Mouse (Mus musculus) T-cell, adult 2 months (primary cell): Measurements from ENCODE around the gene Pde4d.

Experiments used
- DNase-seq: peaks from one replicate; pipeline ENCODE4 v3.0.0; 2022; ENCODE audit warnings: low spot score

Pde4d gene

DNA sequence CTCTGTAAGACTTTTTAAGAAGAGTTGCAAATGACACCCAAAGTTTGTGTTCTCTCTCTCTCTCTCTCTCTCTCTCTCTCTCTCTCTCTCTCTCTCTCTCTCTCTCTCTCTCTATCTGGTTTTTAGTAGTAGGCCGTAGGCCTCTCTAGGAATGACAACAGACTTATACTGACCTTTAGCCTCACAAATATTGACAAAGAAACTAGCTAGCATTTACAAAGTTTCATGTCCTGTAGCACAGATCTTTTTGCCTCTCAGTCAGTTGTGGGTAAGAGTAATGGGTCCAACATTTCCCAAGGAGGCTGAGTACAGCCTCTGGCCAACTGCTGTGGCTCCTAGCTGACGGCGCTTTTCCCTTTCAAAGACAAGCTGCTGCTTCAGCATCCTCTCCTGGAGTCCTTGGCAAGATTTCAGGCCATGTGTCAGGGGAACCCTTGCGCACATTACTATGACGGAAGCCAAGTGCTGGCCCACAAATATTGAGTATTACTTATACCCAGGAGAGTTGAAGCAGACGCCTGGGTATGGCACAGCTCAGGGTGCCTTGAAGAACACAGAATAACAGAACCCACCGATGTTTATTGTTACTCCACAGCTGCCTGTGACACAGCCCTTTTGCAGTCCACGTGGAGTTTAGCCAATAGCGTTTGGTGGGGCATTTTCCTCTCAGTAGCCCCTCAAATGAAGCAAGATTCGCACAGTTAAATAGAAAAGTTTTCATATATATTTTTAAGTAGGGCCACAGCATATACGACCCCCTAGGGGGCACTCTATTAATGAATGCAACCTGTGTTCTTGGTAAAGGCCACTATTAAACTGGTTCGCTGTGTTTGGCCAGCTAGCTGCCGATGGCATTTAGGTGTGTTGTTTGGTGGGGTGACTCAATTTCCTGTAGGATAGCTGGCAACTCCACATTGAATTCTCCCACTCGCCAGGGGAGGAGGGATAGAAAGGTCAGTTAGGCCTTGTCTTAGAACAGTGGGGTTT, 1450.0 kb downstream of the Pde4d start:
- DNase-seq: no peak

DNA sequence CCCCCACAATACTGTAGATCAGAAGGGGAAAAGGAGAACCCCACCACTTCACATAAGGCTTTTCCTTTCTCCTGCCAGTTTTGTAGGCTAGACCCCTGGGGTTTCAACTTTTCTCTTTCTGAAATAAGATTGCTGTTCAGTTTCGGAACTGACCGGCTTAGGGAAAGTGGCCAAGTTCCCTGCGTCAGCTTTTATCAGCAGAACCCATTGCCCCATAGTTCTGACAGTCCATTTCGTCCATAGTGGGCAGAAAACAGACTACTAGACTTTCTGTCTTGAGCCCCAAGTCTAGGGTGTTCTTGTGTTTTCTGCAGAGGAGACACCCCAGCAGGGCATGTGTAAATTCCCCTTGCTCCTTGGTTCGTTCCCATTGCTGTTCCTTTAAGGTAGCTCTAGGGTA, 1452.1 kb downstream of the Pde4d start:
- no peak for DNase-seq

DNA sequence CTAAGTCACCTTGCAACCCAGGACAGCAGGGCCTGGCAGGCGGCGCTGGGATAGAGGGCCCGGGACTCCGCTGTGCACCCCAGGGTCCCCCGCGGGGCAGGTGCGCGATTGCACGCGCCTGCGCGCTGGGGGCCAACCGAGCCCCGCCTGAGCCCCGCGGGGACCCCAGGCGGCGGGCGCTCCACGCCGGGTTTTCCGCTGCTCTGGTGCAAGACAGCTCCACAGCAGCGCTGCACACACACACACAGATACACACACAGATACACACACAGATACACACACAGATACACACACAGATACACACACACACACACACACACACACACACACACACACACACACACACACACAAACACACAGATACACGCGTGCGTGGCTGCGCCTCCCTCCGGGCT, 1452.7 kb downstream of the Pde4d start:
- DNase-seq: peak; percentile 86

DNA sequence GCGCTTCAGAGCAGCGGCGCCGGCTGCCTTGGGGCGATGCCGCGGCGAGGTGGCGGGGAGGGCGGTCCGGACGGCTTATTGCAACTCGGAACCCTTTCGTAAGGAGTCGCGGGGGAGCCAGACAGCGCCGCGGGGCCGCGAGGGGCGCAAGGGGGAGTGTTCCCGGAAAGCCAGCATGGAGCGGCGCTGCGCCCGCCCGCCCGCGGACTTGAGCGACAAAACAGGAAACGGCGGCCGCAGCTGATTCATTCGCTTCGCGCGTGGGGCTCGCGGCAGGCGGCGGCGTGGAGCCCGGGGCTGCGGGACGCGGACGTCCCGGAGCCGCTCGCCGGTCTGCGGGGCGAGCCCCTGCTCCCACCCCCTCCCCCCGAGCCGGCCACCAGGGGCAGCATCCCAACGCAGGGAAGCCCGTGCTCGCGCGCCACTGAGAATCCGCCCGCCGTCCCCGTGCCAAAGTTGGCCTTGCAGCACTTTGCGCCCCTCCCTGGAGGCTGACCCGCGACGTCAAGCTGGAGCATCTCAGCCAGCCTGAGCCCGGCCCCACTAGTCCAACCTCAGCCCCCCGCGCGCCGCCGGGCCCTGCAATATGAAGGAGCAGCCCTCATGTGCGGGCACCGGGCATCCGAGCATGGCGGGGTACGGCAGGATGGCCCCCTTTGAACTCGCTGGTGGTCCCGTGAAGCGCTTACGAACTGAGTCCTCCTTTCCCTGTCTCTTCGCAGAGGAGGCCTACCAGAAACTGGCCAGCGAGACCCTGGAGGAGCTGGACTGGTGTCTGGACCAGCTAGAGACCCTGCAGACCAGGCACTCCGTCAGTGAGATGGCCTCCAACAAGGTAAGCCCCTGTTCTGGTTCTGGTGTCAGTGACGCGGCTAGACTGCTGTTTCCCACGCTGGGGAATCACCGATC, 1453.4 kb downstream of the Pde4d start:
- peak; percentile 91 for DNase-seq

DNA sequence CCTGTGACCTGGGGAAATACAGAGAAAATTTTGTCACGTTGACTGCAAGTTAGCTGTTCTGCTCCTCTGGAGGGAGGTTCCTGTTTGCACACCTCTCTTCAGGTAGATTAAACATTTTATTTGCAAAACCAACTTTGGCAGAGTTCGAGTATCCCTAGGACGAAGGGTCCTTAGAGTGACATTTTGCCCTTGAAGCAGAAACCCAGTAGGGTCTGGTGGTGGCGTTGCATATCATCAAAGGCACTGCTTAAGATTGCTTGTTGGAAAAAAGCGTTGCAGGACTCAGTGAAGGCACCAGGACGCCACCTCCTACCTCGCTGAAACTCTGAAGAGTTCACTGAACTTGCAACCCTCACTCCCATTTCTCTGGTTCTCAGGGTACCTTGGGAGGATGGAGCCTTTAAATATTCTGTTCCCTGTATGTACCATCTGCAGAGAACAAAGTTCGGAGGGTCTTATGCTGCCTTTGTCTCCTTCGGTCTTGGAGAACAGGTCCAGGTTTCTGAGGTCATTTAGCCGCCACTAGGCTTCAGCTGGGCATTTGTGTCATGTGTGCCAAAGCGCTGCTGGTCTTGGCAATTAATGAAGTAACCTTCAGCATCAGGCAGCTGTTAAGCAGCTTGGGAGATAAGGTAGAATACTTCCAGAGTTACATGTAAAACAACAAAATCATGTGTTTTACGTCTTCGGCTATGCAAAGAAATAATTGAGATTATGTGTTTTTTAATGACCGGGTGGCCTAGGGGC, 1454.2 kb downstream of the Pde4d start:
- no peak for DNase-seq

DNA sequence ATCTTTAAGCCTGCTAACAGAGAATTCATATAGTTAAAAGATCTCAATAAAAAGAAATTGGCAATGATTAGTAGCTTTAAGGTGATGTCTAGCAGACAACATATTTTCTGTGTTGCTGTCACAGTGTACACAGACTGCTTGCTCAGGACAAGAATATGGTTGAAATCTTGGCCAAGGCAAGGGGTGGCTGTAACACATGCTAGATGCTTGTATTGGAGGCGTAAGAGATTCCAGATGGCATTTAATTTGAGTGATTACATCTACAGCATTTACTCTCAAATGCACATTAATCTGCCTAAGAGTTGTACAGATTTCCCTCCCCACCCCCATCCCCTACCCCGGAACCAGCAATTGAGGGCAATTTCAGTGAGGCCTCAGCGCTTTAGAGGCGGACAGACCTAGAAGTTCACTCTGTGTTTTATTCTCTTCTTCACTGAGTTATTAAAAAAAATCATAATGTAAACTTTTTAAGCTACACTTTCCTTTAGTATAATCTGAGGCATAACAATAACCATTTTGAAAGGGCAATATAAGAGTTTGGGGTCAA, 1456.7 kb downstream of the Pde4d start:
- DNase-seq: no peak

DNA sequence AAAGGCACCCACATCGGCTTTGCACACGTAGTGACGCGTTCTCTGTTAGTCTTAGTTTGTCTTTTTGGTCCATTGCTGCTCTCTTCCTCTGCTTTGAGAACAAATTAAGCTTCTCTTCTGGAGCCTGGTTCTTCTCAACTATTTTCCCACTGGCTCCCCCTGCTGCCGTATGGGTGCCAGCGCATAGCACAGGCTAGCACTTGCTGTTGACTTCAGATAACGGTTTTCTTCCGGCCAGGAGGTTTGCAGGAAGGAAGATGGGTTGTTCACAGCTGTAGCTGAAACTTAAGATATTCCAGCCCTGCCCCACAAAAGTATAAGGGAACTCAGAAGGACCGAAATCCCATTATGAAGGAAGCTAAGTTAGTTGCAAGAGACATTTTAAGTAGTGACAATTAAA, 1457.9 kb downstream of the Pde4d start:
- DNase-seq: peak; percentile 89

DNA sequence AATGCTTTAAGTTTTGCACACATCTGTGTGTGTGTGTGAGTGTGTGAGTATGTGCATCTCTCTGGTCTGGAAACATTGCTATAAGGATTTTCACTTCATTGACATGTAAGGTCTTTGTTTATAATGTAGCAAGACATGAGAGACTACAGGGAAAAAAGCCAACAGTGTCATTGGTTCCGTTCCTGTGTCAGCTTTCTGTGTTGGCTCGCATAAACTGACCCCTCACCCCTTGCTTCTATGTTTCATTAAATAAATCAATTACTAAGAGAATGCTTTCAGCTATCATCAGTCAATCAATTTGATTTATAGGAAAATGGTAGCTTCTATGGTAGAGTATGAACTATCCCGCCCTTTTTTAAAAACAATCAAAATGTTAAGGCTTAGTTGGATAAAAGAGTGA, 1458.6 kb downstream of the Pde4d start:
- DNase-seq: no peak

DNA sequence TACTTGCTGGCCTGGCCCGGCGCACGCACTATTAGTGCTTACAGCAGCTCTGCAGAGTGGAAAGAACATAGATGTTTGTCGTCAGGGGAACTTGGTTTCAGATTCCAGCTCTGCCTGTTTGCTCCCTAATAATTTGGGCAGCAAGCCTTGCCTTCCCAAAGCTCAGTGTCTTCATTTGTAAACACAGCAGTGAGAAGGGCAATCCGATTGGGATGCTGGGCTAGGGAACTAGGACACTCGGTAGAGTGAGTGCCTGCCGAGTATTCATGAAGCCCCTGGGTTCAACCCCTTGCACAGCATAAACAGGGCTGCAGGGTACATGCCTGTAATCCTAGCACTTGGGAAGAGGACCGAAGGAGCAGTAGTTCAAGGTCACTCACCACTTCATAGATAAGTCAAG, 1459.4 kb downstream of the Pde4d start:
- no peak for DNase-seq

DNA sequence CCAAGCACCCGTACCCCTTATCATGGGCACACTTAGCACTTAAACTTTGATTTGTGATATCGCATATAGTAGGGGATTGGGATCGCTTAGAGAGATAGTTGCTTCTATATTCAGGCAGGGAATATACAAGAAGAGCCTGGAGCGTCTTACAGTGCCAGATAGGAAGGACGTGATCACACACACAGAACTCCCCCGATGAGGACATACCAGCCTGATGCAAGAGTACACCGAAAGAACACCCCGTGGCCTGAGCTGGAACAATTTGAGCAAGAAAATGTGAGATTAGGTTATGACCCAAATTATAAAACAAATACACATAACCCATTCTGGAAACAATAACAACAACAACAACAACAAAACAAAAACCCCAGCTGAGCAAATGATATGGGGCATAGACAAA, 1461.2 kb downstream of the Pde4d start:
- DNase-seq: no peak

DNA sequence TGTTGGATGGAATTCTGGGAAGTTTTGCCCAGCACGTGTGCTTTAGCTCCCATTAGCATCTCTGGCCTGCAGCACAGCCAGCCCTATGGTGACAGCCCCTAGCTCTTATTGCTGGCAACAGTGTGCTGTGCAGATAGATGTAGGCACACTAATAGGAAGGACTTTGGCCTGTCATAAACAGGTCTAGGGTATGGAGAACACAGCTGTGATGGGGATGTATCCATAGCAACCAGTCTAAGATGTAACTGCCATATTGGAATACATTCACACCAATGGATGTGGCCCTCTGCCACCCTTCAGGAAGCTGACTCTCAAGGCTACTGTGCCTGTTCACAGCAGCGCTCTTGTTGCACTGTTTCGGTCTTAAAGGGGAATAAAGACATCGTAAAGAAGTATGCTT, 1462.9 kb downstream of the Pde4d start:
- no peak for DNase-seq

DNA sequence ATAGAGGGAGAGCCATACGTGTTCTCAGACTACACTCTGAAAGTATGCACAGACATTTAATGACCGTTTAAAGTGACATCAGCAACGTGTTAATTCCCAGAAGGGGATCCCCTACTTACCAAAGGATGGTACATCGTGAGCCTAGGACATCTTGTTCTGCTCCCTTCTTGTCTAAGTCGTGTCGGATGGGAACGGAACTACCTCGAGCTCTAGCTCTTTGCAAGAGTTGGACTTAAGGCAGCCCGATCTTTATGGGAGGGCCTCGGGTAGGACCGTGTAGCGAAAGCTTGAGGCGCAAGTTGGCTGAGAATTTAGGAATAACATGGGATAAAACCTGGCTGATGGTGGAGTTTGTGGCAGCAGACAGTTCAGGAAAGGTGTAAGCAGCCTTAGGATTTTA, 1464.5 kb downstream of the Pde4d start:
- no peak for DNase-seq

DNA sequence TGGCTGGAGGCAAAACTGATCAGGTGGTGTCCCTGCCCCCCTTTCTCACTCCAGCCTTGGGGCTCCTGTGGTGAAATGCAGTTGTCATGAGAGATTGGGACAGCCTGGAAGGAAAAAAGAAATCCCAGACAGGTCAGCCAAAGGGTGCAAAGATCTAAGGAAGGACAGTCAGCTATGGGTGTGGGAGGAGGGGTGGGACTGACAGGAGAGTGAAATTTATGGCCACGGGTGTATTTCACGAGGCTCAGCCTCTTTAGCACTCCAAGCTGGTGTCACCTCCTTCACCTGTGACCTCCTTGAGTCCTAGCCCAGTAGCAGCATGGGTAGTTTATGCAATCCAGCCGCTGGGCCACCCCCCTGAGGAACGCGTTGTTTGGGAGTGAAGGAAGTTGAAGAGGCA, 1465.1 kb downstream of the Pde4d start:
- DNase-seq: no peak

DNA sequence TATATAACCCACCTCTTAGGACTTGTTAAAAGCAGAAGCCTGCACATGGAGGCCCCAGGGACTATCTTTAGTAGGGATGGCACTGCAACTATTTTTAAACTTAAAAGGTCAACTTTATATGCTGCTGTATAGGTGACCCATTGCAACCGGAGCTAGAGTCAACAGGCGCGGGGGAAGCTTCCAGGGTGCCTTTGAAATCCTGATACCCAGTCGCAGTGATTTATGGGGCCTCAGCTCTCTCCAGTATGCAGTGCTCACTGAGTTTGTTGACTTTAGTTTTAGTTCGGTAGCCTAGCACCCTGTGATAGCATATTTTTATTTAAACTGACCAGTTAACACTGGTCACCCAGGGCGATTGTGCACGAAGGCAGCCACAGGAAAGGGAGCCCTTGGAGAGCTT, 1465.8 kb downstream of the Pde4d start:
- DNase-seq: no peak

DNA sequence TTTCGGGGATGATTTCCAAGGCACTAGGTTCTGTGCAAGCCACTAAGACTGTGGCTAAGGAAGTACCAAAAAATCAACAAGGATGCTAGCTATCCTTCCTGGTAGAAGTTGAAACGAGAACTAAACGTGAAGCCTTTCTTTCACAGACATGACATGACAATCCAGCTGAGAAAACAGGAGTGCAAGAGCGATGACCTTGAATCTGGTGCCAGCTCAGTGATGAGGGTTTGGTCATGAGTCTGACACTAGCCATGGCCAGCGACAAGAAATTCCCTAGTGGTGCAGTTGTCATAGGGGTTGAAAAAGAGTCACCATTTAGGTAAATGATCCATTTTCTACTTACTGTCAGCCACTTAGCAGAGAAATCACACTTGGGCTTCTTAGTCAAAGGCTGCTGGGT, 1466.2 kb downstream of the Pde4d start:
- DNase-seq: no peak

DNA sequence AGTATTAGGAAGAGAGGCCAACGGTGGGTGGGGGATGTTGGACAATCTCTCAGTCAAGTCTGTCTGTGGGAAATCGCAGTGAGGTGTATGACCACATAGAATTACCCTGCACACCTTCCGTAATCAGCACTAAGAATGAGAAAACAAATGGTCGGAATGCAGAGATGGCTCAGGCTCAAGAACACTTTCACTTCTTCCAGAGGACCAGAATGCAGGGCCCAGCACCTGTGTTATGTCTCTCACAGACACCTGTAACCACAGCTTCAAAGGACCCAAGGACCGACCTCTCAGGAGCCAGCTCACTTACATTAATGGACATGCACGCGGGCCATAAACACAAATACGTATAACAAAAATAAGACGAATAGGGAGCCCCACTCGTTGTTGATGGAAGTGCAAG, 1467.8 kb downstream of the Pde4d start:
- DNase-seq: no peak

DNA sequence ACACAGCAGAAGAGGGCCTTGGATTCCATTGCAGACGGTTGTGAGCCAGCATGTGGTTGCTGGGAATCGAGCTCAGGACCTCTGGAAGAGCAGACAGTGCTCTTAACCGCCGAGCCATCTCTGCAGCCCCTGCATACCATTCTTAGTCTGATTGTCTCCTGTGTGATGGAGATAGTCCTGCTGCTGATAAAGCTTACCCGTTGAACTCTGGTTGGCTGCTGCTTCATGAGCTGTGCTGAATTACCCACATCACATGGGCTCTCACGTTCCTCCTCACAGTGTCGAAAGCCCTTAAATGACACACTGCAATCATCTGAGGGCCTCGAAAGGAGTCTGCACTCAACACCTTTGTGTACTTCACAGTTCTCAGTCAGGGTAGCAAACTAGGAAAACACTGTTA, 1468.9 kb downstream of the Pde4d start:
- no peak for DNase-seq

DNA sequence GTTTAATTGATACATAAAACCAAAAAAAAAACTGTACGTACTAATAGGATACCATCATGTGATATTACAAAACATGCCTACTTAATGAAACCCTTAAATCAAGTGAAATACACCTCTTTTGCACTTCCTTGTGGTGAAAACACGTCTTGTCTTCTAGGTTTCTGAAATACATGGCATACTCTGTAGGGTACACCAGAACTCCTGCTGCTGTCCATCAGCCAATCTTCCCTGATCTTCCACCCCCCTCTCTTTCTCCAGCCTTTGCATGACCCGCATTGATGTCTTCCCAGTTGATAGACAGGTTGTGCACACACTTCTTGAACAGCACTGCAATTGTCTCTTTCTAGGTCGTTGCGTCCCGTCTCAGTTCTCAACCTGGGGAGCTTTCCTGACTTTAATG, 1470.5 kb downstream of the Pde4d start:
- no peak for DNase-seq

DNA sequence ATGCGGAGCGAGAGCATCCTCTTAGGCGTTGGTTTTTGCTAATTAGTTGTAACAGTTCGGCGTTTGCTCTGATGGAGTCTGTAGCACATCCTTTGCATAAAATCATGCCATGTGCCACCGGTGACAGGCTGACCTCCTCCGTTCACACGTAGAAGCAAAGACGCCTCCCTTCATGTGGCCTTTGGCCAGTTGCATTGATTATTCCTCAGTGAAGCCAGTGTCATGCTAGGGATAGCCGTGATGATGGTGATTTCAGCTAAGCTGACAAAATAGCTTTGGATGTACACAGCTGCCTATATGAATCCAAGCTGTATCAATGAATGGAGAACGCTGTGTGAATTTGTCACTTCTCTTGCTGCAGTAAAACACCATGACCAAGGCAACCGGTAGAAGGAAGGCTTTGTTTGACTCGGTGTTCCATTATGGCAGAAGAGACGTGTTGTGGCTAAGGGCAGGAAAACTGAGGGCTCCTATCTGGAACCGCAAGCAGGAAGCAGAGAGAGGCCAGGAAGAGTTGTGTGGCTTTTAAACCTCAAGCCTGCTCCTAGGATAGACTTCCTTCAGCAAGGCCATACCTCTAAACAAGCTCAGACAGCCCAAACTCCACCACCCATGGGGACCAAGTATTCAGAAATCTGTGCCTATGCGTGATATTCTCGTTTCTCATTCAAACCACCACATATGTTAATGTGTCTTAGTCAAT, 1471.7 kb downstream of the Pde4d start:
- no peak for DNase-seq

DNA sequence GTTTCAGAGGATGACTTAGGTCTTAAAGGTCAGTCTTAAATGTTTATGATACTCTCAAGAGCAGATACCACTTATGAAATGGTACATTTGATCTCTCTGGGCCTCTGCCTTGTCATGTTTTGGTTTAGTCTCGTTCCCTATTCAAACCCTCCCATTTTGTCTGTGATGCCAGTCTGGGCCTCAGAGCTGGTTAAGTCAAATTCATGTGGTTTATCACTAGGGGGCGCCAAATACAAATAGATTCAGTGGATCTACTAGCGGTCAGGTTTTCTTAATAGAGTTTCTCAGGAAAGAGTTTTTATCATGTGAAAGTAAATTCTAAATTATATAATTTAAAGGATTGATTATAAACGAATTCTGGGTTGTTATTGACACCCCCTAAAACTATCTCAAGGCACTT, 1472.5 kb downstream of the Pde4d start:
- DNase-seq: peak; percentile 73

DNA sequence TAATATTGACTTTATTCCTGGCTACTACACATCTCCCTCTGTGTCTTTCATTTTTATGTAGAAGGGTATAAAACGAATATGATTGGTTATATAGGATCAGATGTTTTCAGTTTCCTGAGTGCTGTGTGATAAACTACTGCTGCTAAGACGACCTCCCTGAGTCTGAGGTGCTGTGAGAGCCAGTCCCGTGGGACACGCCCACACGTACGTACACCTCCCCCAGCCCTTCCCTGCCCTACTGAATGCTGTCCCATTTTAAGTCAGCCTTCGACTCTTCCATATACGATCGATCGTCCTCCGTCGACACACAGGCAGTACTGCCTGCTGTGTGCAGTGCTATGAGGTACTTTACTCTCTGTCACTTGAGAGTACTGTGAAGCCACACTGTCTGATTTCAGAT, 1473.0 kb downstream of the Pde4d start:
- no peak for DNase-seq
